Mouse (Mus musculus): ENCODE data around the gene Dusp27.

- TF ChIP-seq CTCF (IDR thresholded peaks at IDR 0.05; ENCODE audit: low read depth, low read length) (no peak), GATA1 (IDR thresholded peaks at IDR 0.05; ENCODE audit: borderline replicate concordance, low read length) (no peak)
Observed at GRCm38 (mm10) chr1:166146626-166147025, 18.9 kb upstream of the Dusp27 start.

All from G1E (cell line).